Mouse (Mus musculus): ENCODE data around the gene Mroh3.
A peak's percentile ranks its signal among the peaks of the same experiment; 100 is the strongest.

Mroh3 gene

GRCm38 (mm10) chr1:136212803-136213202, at the start of gene Mroh3:
TSS of gene Mroh3 (minus strand) at chr1:136212828.
- no peak for DNase-seq

- no peak for DNase-seq
Observed at GRCm38 (mm10) chr1:136260635-136261238, 48.1 kb upstream of the Mroh3 start, which contains the start of gene Gpr25. TSS of gene Gpr25 (minus strand) at chr1:136260873.

DNA sequence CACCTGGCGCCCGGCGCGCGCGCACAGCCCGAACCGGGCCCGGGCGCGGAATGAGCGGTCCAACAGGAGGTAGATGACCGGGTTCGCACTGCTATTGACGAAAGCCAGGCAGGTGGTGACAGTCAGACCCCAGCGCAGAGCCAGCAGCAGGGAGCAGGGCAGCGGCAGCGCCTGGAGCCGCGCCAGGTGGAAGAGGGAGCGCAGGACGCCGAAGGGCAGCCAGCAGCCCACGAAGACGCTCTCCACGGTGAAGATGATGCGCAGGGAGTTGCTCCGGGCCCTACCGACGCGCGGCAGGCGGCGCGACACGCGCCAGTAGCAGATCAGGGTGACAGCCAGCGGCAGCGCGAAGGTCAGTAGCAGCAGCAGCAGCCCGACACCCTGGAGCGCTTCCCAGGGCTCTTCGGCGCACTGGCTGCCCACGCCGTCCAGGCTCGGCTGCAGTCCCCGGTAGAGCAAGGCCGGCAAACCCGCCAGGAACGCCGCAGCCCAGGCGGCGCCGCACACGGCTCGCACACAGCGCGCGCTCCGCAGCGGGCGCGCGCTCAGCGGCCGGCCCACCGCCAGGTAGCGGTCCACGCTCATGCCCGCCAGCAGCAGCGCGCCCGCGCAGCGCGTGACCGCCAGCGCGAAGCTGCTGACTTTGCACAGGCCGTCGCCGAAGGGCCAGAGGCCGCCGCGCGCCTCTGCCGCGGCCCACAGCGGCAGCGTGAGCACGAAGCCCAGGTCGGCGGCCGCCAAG, 47.4 kb upstream of the Mroh3 start:
- DNase-seq = peak; percentile 51

DNA sequence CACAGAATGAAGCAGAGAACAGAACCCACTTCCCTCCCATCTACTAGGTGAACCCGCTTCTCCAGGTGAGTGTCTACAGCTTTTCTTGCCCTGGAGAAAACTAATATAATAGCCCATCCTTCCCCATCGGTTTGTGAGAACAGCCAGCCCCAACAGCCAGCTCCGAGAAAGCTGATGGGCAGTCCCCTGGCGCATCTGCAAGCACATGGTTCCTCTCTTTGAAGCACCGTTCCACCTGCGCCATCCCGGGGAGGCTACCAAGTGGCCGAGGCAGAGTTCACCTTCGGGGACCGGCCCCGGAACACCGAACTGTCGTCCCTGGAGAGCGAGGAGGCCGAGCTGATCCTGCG, 46.9 kb upstream of the Mroh3 start:
- DNase-seq = no peak

GRCm38 (mm10) chr1:136258495-136258894, 45.9 kb upstream of the Mroh3 start:
- no peak for DNase-seq

DNA sequence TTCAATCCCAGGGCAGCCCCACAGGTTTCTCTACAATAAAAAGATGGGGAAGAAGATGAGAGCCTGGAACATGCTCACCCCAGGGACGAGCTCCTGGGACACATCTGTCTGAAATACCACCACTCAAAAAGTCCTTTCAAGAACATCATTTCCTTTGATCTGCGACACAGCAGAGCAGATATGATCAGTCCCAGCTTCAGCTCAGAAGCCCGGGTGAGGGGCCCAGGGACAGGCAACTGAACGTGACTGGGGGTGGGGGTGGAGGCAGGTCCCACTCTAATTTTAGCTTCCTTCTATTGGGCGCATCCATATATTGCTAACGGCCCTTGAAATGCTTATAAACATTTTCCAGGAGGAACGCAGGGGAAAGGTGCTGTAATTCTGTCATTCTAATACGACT, 43.0 kb upstream of the Mroh3 start:
- no peak for DNase-seq

DNA sequence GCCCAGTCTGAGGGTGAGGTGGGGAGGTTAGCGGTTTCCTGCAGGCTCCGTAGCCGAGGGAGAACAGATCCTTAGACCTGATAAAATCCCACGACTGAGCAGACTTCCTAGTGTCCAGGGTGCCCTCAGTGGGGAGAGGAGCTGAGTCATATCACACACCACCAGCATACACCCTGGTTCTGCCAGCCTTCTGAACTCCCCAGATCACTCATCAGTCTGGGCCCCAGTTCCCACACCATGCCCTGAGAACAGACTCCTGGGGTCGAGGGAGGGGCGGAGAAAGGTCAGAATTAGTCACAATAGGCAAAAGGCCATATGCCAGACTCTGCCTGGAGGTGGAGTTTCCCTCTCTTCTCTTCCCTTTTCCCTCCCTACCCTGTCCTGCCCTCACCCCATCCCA, 42.5 kb upstream of the Mroh3 start:
- DNase-seq = no peak

GRCm38 (mm10) chr1:136254503-136255065, 42.0 kb upstream of the Mroh3 start:
- DNase-seq = no peak

- no peak for DNase-seq
Observed at GRCm38 (mm10) chr1:136253472-136253871, 40.8 kb upstream of the Mroh3 start.

GRCm38 (mm10) chr1:136249662-136250061, 37.0 kb upstream of the Mroh3 start:
- DNase-seq = no peak

DNA sequence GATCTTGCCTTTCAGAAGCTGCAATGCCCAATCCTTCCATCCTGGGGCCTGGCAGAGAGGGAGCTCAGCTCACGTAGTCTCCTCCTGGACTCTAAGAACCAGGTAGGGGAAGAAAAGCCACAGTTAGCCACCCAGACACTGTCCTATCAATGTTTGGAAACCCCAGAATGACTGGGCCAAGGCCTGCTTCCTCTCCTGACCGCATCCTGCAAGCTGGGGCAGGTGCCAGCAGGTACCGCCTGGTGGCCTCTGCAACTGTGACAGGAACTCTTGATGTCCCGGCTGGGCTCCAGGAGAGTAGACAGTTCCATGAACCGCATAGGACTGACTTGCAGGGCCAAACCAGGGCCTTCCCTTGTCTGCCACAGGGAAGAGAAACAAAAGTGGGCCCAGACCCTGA, 34.8 kb upstream of the Mroh3 start:
- DNase-seq = no peak

DNA sequence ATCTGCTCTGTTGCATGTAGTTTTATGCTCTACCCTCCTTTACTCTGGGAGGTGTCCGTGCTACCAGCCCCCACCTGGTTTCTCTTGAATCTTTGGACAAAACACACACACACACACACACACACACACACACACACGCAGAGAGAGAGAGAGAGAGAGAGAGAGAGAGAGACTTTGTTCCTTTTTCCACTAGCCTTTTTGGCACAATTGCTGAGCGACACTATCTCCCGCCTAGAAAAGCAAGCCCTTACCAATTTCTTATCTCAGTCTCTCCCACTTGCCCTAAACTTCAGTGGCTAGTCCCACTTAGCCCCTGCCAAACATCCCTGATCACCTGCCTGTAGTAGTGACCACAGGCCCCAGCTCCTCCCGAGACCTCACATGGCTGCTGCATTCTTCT, 31.8 kb upstream of the Mroh3 start:
- DNase-seq = no peak

DNA sequence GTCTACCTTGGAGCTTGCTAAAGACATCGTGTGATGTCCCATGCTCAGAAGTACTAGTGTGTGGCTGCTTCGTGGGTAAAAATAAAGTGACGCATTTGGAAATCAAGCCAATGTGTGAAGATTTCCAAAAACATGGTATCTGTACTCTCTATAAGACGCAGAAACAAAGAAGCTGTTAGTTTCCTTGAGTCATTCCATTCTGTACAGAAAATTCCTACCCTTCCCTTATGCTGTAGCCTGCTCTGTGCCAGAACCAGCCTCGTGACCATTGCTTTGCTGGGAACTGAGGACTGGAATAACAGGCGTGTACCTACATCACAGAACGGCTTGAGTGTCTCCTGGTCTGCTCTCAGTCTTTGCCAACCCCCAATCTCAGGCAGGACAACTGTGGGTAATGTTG, 29.2 kb upstream of the Mroh3 start:
- no peak for DNase-seq

DNA sequence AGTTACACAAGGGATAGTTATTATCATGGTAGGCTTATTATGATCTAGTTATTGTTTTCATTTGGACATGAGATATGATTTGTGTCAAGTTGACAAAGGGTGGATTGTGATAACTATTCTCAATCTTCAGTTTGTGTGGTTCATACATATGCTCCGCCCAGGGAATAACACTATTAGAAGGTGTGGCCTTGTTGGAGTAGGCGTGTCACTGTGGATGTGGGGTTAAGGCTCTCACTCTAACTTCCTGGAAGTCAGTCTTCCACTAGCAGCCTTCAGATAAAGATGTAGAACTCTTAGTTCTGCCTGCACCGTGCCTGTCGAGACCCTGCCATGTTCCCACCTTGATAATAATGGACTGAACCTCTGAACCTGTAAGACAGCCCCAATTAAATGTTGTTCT, 25.9 kb upstream of the Mroh3 start:
- DNase-seq = no peak

DNA sequence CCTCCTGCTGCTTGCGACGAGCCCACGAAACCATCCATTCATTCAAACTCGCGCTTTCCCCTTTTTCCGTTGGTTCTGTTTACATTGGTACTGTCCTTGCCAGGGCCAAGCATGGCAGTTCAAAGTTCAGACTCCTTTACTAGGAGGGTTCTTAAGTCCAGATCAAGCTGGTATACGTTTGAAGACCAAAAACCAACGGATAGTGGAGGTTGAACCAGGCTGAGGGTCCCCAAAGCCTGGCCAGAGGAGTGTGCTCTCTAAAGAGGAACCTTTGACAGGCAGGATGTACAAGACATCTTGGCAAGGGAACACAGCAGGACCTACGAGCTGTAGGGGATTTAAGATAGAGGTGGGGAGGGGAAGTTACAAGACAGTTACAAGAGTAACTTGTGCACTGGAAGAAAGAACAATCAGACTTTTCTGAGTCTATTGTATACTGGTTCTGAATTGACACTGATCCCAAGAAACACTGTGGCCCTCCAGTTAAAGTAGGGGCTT, 22.0 kb upstream of the Mroh3 start:
- no peak for DNase-seq

GRCm38 (mm10) chr1:136233892-136234594, 21.4 kb upstream of the Mroh3 start, which contains the start of gene Inava:
TSS of gene Inava (minus strand) at chr1:136234264.
- DNase-seq = no peak

DNA sequence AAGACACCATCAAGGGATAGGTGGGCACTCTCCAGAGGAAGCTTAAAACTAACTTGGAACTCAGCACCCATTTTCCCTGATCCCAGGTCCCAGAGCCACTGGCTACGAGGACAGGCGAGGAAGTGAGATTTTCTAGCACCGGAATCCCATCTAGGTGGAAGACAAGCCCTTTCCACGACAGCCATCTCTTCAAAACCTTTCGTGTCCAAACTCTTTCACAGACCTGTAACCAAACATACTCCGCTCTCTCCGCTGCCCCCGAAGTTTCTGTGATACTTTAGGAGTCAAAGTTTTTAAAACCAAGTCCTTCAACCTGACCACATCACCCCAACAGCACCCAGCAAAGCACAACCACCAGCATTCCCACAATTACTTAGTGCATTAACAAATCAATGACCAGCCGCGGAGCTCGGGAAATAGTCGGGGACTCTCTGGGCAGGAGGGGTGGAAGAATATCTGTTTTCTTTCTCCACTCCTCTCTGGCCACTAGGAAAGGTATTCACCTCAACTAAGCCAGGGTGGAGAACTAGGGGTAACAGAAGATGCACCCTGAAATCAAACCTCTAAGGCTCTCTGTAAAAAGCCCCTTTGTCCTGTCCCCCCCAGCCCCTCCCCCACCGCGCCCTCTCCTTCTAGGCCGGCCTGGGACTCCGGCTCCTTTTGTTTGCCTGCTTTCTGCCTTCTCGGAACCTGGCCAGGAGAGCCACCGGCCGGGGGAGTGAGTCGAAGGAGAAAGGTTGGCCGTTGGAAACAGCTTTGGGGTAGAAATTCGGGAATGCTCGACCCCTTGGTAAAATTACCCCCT, 20.6 kb upstream of the Mroh3 start:
- no peak for DNase-seq

- DNase-seq = no peak
Observed at GRCm38 (mm10) chr1:136232285-136232926, 19.8 kb upstream of the Mroh3 start.

DNA sequence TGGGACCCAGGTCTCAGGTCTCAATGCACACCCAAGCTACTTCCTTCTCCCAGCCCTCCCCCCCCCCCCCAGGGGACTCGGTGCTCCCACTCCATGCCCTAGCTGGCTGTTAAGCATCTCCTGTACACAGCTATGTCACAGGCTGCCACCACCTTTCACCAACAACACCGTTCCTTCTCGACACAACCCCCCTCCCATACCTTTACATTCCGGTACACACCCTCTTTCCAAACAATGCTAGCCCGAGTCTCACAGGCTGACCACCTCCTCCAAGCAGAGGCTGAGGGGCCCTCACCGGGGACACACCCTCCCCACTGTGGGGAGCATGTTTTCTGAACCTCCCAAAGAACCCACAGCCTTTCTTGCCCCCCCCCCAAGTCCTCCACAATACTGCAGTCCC, 19.0 kb upstream of the Mroh3 start:
- no peak for DNase-seq

- peak; percentile 80 for DNase-seq
Observed at GRCm38 (mm10) chr1:136230201-136230600, 17.6 kb upstream of the Mroh3 start.

GRCm38 (mm10) chr1:136229040-136229373, 16.4 kb upstream of the Mroh3 start:
- peak; percentile 79 for DNase-seq

DNA sequence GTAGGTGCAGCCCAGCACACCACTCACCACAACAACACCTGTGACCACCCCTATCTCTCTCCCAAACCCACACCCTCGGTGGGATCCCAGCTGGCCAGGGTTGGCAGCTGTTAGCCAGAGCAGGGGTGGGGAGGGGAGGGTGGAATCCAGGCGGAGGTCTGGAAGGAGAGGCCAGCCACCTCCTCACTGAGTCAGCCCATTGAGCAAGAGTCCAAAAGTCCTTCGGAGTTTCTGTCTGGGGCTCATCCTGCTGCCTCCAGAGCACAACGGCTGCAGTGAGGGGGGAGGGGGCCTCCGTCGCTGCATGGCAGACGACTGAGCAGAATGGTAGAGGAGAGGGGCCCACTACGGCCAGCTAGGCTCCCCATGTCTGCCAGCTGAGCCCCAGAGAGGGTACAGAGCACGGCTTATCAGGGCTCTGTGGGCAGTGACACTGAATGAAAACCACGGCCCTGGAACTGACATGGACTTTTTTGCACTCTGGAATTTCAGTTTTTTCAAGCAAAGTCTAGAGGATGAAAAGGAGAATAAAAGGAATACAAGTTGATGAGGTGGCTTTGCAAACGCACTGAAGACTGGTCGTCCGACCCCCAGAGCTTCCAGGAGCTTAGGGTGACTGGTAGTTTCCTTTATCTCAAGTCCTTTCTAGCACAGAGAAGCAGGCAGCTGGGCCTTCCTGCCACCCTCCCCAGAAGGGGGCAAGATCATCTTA, 15.9 kb upstream of the Mroh3 start:
- peak; percentile 81 for DNase-seq

All from kidney, adult 11 months (tissue).